In genomic region chrX:136107942-136108341, GRCm38 (mm10) we compare ENCODE assay signal across 9 mouse cellular contexts. TPM values are rescaled to one million over a fixed set of nuclear protein-coding genes. Genes with fewer than 3 reads are reported as not detected.
DNase-seq lines count a peak whose midpoint lies in the region; ATAC-seq lines count a peak whose summit lies in the region.
"Had no signal": no experiment of that assay in that cellular context is flagged by ENCODE, and none has a peak within 500 bp of the region (broad histone marks: within the 10 kb centered on the region; RNA-seq: fewer than 3 reads in every experiment).

No protein-coding gene starts in this region.

- H3K9ac ChIP-seq in heart, embryonic 16.5 days (ENCODE audit: low read length) = no peak overlapping the region
- no peak overlapping the region for H3K9ac ChIP-seq in hindbrain, embryonic 15.5 days

- H3K4me3 ChIP-seq in heart, embryonic 16.5 days (ENCODE audit: low read length) = no peak overlapping the region
- H3K4me3 ChIP-seq in hindbrain, embryonic 15.5 days = no peak overlapping the region

- ATAC-seq in heart, embryonic 16.5 days (replicated peaks; ENCODE audit: extremely low read depth, insufficient read depth, low FRiP score) = no peak
- 0 out of 2 replicates have a peak, but pooled peaks have one; percentile 38 for ATAC-seq in hindbrain, embryonic 15.5 days (ENCODE audit: low FRiP score, low read depth)

- H3K4me1 ChIP-seq in heart, embryonic 16.5 days (ENCODE audit: control insufficient read depth, insufficient read depth, low read length) = no peaks in the 10 kb centered on the region
- no peaks in the 10 kb centered on the region for H3K4me1 ChIP-seq in hindbrain, embryonic 15.5 days (replicated peaks)

- intact Hi-C loops in left cerebral cortex, postnatal 36 days (cut with DNase I) = loop anchor here (2.0 to 5.0 kb wide), 2 partner anchors 41 to 61 kb away; partner anchors contain the start of gene Bex2

- H3K27ac ChIP-seq in heart, embryonic 16.5 days (ENCODE audit: low read length) = no peak overlapping the region
- no peak overlapping the region for H3K27ac ChIP-seq in hindbrain, embryonic 15.5 days (replicated peaks)

- H3K27me3 ChIP-seq in heart, embryonic 16.5 days (ENCODE audit: control insufficient read depth, insufficient read depth, low read length) = peaks cover 3% of the 10 kb centered on the region
- no peaks in the 10 kb centered on the region for H3K27me3 ChIP-seq in hindbrain, embryonic 15.5 days

- 33% methylated on average over 6 of the region's 6 CpGs for WGBS in heart, embryonic 16.5 days
- WGBS in hindbrain, embryonic 15.5 days = 49% methylated on average over 6 of the region's 6 CpGs

- H3K9me3 ChIP-seq in heart, embryonic 16.5 days (replicated peaks; ENCODE audit: control insufficient read depth, low read length) = no peaks in the 10 kb centered on the region
- no peaks in the 10 kb centered on the region for H3K9me3 ChIP-seq in hindbrain, embryonic 15.5 days

- H3K4me2 ChIP-seq in heart, embryonic 16.5 days (ENCODE audit: low read depth, low read length) = peak overlapping the region; percentile 30; the same call in 1 of the 2 replicates
- H3K4me2 ChIP-seq in hindbrain, embryonic 15.5 days = 0 out of 2 replicates have a peak overlapping the region, but pooled peaks have one; percentile 13

- H3K36me3 ChIP-seq in heart, embryonic 16.5 days (ENCODE audit: control insufficient read depth, insufficient read depth) = no peaks in the 10 kb centered on the region
- no peaks in the 10 kb centered on the region for H3K36me3 ChIP-seq in hindbrain, embryonic 15.5 days

- DNase-seq in heart, adult 11 months = no peak
- peak; percentile 24 for DNase-seq in MEL-GATA-1-ER (ENCODE audit: extremely low read depth, low read depth)
- peak; percentile 29 to 50 for DNase-seq in cerebellum, postnatal 4 days (ENCODE audit: low spot score in 2 of 2)
- DNase-seq in left cerebral cortex, postnatal 36 days (ENCODE audit: low spot score in 2 of 2) = peak; percentile 24 to 33
- peak; percentile 65 for DNase-seq in retina, postnatal 1 day
- DNase-seq in spleen, adult 12 weeks (ENCODE audit: low spot score) = no peak

RNA-seq across cellular contexts. Expression of gene Nxf3, which starts 22.9 kb away (rescaled TPM):
- polyA plus RNA-seq in heart, embryonic 16.5 days (2015; fragmentation: Nextera tagmentation; extraction: Ambion mirVana) = 0.17 and 0.20 TPM in 2 replicates
- not detected in 2 replicates for polyA plus RNA-seq in hindbrain, embryonic 15.5 days (2015; fragmentation: Nextera tagmentation; extraction: Ambion mirVana)
- not detected for total RNA-seq in left cerebral cortex, postnatal 36 days (2021)
- total RNA-seq: layer of hippocampus, postnatal 36 days had no signal

RNA-seq across cellular contexts. Expression of gene Bex4, which starts 30.9 kb away (rescaled TPM):
- polyA plus RNA-seq in heart, embryonic 16.5 days (2015; fragmentation: Nextera tagmentation; extraction: Ambion mirVana) = 137 and 145 TPM in 2 replicates
- polyA plus RNA-seq in hindbrain, embryonic 15.5 days (2015; fragmentation: Nextera tagmentation; extraction: Ambion mirVana) = 142 and 146 TPM in 2 replicates
- 10 to 100 TPM; 16.4 to 21.4 TPM for total RNA-seq in left cerebral cortex, postnatal 36 days (2021)

RNA-seq across cellular contexts. Expression of gene Bex2, which starts 39.9 kb away (rescaled TPM):
- polyA plus RNA-seq in heart, embryonic 16.5 days (2015; fragmentation: Nextera tagmentation; extraction: Ambion mirVana) = 15.1 and 16.0 TPM in 2 replicates
- polyA plus RNA-seq in hindbrain, embryonic 15.5 days (2015; fragmentation: Nextera tagmentation; extraction: Ambion mirVana) = 704 and 736 TPM in 2 replicates
- total RNA-seq in left cerebral cortex, postnatal 36 days (2021) = 100 to 1,000 TPM; 344 to 357 TPM

Comparison
In these comparisons a context has a peak if more than half of its experiments do, and no peak if none do; other contexts are left out.
1. DNase-seq: peak in MEL-GATA-1-ER (single experiment), cerebellum, postnatal 4 days (2 of 2), left cerebral cortex, postnatal 36 days (2 of 2) and retina, postnatal 1 day (single experiment); none in heart, adult 11 months (single experiment) and spleen, adult 12 weeks (single experiment).
2. RNA of gene Bex2, which starts 39.9 kb away (polyA plus RNA-seq): 704 to 736 TPM in hindbrain, embryonic 15.5 days; 15.1 to 16.0 TPM in heart, embryonic 16.5 days; every median in the first group is over 10 times any median in the second.